Mouse (Mus musculus) midbrain, embryonic 11.5 days (tissue): ENCODE measurements around the gene Vmn2r45. TPM values are rescaled to one million over a fixed set of nuclear protein-coding genes. Genes with fewer than 3 reads are reported as not detected.
"Not testable (repeated sequence)": the region's sequence is repeated elsewhere in the genome, so short reads cannot be mapped to it uniquely, and the experiment has no call there.

Source experiments
- ATAC-seq: fragments of 200-750 bp; cut with Nextera tagmentation; 2 replicates; pipeline ENCODE4 v1.8.0; 2017; ENCODE audit warnings: moderate TSS enrichment, moderate library complexity; ENCODE audit not compliant: low FRiP score
- DNase-seq: peaks from one replicate; pipeline ENCODE4 v3.0.0; 2015; ENCODE audit warnings: low spot score; ENCODE audit errors: missing footprints
- H3K27ac ChIP-seq: fragments of 300-500 bp; sonication (generic); 2 replicates; pipeline ENCODE4 v1.5.1; 2014; ENCODE audit warnings: low read depth, low read length
- H3K27me3 ChIP-seq: fragments of 300-500 bp; sonication (generic); 2 replicates; pipeline ENCODE4 v1.6.1; 2014; ENCODE audit warnings: mild to moderate bottlenecking, low read length, moderate library complexity, mixed read lengths; ENCODE audit not compliant: control insufficient read depth, insufficient read depth
- H3K36me3 ChIP-seq: fragments of 300-500 bp; sonication (generic); 2 replicates; pipeline ENCODE4 v1.6.1; 2014; ENCODE audit warnings: mild to moderate bottlenecking, low read length, moderate library complexity, mixed read lengths; ENCODE audit not compliant: control insufficient read depth, insufficient read depth
- H3K4me1 ChIP-seq: fragments of 300-500 bp; sonication (generic); 2 replicates; pipeline ENCODE4 v1.6.1; 2014; ENCODE audit warnings: low read length; ENCODE audit not compliant: control insufficient read depth, insufficient read depth
- H3K4me2 ChIP-seq: fragments of 300-500 bp; sonication (generic); 2 replicates; pipeline ENCODE4 v1.6.1; 2014; ENCODE audit warnings: mild to moderate bottlenecking, moderate library complexity
- H3K4me3 ChIP-seq: fragments of 300-500 bp; sonication (generic); 2 replicates; pipeline ENCODE4 v1.5.1; 2014; ENCODE audit warnings: low read depth, low read length
- H3K9ac ChIP-seq: fragments of 300-500 bp; sonication (generic); 2 replicates; pipeline ENCODE4 v1.6.1; 2014; ENCODE audit warnings: low read length
- H3K9me3 ChIP-seq: fragments of 300-500 bp; sonication (generic); 2 replicates; pipeline ENCODE4 v1.6.1; 2016; ENCODE audit warnings: low read length; ENCODE audit not compliant: control insufficient read depth
- WGBS: fragments of 180-500 bp; shearing (Covaris S2); extraction: QIAGEN DNeasy Blood & Tissue Kit; methylation state at CpG from one replicate; pipeline ENCODE4 v1.1.7; 2014; 5-methylcytosine and 5-hydroxymethylcytosine counted together
- polyA plus RNA-seq: library from polyadenylated mRNA; unstranded; fragments of >200 nt; fragmentation: Nextera tagmentation; extraction: Ambion mirVana; gene quantifications from 2 replicates; pipeline ENCODE4 v1.2.1, GENCODE M21; 2014

Gene Vmn2r45
- polyA plus RNA-seq = not detected in 2 replicates

GRCm38 (mm10) chr7:8488975-8489374 lies at the start of gene Vmn2r45:
Gene Vmn2r45, minus strand, starts transcription at chr7:8489075.
- H3K9me3 ChIP-seq, H3K36me3 ChIP-seq, ATAC-seq, H3K27me3 ChIP-seq, H3K4me3 ChIP-seq, H3K27ac ChIP-seq, H3K4me1 ChIP-seq, H3K4me2 ChIP-seq, H3K9ac ChIP-seq, DNase-seq: not testable (repeated sequence)
- WGBS = 52% methylated on average over 1 of the region's 2 CpGs

Other genes starting within 250 kb of the Vmn2r45 start
- gene Vmn2r43, start 228.5 kb downstream of the Vmn2r45 start, polyA plus RNA-seq = not detected in 2 replicates
- not detected in 2 replicates for gene Vmn2r44, start 105.7 kb downstream of the Vmn2r45 start, polyA plus RNA-seq